Mouse (Mus musculus) spleen, adult 2 months (tissue): ENCODE results near the gene Tle2.

Experiments used
- CTCF ChIP-seq: fragments of 200-500 bp; IDR thresholded peaks from 2 replicates; pipeline ENCODE4 v1.5.1; 2011; ENCODE audit warnings: mild to moderate bottlenecking, inconsistent platforms; ENCODE audit not compliant: insufficient read depth, insufficient read length, insufficient replicate concordance; ENCODE audit errors: extremely low read depth
- POLR2A ChIP-seq: fragments of 200-500 bp; IDR thresholded peaks from 2 replicates; pipeline ENCODE4 v1.6.1; 2011; ENCODE audit warnings: low read depth, low read length, inconsistent platforms

GRCm38 (mm10) chr10:81557491-81557890 is 16.9 kb upstream of the Tle2 start:
- TF ChIP-seq CTCF (no peak), POLR2A (no peak)
